Mouse (Mus musculus) kidney, embryonic 16.5 days (tissue): ENCODE measurements around the gene Dph6. TPM values are rescaled to one million over a fixed set of nuclear protein-coding genes. Genes with fewer than 3 reads are reported as not detected.
"Not testable (repeated sequence)": the region's sequence is repeated elsewhere in the genome, so short reads cannot be mapped to it uniquely, and the experiment has no call there.

Experiments used
- ATAC-seq: fragments of 200-750 bp; cut with Nextera tagmentation; 2 replicates; pipeline ENCODE4 v1.8.0; 2017; ENCODE audit warnings: moderate TSS enrichment; ENCODE audit not compliant: low FRiP score, low TSS enrichment
- H3K27ac ChIP-seq: fragments of 300-500 bp; sonication (generic); 2 replicates; pipeline ENCODE4 v1.5.1; 2014; ENCODE audit warnings: low read length
- H3K27me3 ChIP-seq: fragments of 300-500 bp; sonication (generic); 2 replicates; pipeline ENCODE4 v1.6.1; 2014; ENCODE audit warnings: low read length, control low read depth, mixed read lengths; ENCODE audit not compliant: insufficient read depth
- H3K36me3 ChIP-seq: fragments of 300-500 bp; sonication (generic); 2 replicates; pipeline ENCODE4 v1.6.1; 2014; ENCODE audit warnings: low read length, control low read depth, mixed read lengths; ENCODE audit not compliant: insufficient read depth
- H3K4me1 ChIP-seq: fragments of 300-500 bp; sonication (generic); 2 replicates; pipeline ENCODE4 v1.6.1; 2014; ENCODE audit warnings: low read length, control low read depth, mixed read lengths; ENCODE audit not compliant: insufficient read depth
- H3K4me2 ChIP-seq: fragments of 300-500 bp; sonication (generic); replicated peaks from 2 replicates; pipeline ENCODE4 v1.6.1; 2014; ENCODE audit warnings: low read depth, low read length
- H3K4me3 ChIP-seq: fragments of 300-500 bp; sonication (generic); 2 replicates; pipeline ENCODE4 v1.5.1; 2014; ENCODE audit warnings: mild to moderate bottlenecking, low read length
- H3K9ac ChIP-seq: fragments of 300-500 bp; sonication (generic); replicated peaks from 2 replicates; pipeline ENCODE4 v1.6.1; 2014; ENCODE audit warnings: low read length
- H3K9me3 ChIP-seq: fragments of 300-500 bp; sonication (generic); 2 replicates; pipeline ENCODE4 v1.6.1; 2016; ENCODE audit warnings: low read length, control low read depth
- WGBS: fragments of 180-500 bp; shearing (Covaris S2); extraction: QIAGEN DNeasy Blood & Tissue Kit; methylation state at CpG from one replicate; pipeline ENCODE4 v1.1.7; 2014; 5-methylcytosine and 5-hydroxymethylcytosine counted together
- polyA plus RNA-seq: library from polyadenylated mRNA; unstranded; fragments of >200 nt; fragmentation: Nextera tagmentation; extraction: Ambion mirVana; gene quantifications from 2 replicates; pipeline ENCODE4 v1.2.1, GENCODE M21; 2015

The Dph6 gene
- polyA plus RNA-seq, 1 experiment from 2014 or later = 27.3 TPM

DNA sequence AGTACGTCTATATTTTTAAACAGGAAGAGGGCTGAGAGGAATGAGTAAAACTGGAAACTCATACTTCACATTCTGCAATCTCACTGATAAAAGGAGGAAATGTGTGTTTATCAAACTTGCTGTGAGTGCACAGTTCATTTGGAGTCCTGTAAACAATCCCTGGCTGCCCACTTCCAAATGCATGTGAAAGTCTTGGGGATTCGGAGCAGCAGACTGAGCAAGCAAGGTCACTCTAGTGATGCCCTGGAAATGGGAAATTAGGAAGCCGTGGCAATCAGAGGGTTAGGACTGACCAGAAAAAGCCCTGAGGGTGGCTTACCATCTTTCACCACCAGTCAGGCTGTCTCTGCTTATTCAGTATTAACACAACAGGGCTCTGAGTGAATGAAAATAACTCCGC lies 30.1 kb downstream of the Dph6 start:
- no peaks in the 10 kb centered on the region for H3K36me3 ChIP-seq
- H3K4me3 ChIP-seq = no peak overlapping the region
- 0 out of 2 replicates have a peak, but pooled peaks cover 4% of the 10 kb centered on the region for H3K4me1 ChIP-seq
- no peak overlapping the region for H3K4me2 ChIP-seq
- 46% methylated on average over 4 of the region's 4 CpGs for WGBS
- peak overlapping the region; percentile 79 for H3K27ac ChIP-seq
- H3K27me3 ChIP-seq = no peaks in the 10 kb centered on the region
- ATAC-seq = peak; percentile 42; the same call in 1 of the 2 replicates
- H3K9ac ChIP-seq = no peak overlapping the region
- no peaks in the 10 kb centered on the region for H3K9me3 ChIP-seq

DNA sequence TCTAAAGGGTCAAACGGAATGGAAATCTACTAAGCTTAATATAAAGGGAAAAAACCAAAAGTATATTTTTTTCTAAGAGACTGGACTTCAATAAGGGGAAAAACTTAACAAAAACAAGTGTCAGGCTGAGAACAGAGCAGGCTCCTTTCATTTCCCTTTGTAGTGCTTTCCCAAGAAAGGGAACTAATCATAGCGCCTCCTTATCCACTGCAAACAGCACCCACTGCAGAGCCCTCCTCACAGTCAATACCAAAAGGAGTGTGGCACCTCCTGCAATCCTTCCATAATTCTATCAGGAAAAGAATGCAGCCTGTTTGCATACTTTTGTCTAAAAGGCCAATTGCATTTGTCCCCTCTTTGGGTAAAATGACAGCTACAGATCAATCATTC lies 32.2 kb downstream of the Dph6 start:
- Histone ChIP-seq H3K9me3 (no peaks in the 10 kb centered on the region), H3K27ac (peak overlapping the region; percentile 71; the same call in 1 of the 2 replicates), H3K9ac (no peak overlapping the region), H3K27me3 (no peaks in the 10 kb centered on the region), H3K4me3 (no peak overlapping the region), H3K36me3 (no peaks in the 10 kb centered on the region), H3K4me1 (0 out of 2 replicates have a peak, but pooled peaks cover 4% of the 10 kb centered on the region), H3K4me2 (0 out of 2 replicates have a peak overlapping the region, but pooled peaks have one; percentile 10)
- ATAC-seq = no peak
- WGBS = 19% methylated on average over 2 of the region's 2 CpGs

DNA sequence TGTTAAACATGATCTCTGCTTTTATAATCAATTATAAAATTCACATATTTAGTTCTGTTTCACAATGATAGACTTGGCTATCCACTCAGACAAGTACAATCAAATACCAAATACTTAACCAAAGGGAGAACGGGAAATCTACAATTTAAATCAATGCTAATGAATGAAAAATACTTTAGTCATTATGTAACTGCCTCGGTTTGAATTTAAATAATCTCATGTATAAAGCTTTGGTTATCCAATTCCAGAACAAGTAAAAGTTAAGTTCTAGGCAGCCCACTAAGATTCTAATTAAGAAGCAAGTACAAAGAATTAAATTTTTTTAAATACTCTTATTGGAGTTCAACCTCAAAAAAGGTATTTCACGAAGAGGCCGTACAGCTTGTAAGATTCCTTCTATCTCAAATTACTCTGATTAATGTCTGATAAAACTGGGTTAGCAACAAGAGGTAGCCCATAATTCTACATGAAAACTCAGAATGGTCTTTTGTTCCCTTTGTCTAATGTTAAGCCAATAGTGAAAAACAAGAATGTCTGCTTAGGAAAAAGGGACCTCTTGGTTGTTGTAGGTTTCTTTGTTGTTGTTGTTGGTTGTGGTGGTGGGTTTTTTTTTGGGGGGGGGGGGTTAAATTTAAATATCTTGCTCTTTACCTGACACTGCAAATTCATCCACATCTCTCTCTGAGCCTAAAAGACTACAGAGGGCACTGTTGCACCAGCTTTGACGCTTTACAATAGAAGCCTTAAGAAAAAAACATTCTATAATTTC lies 32.8 kb downstream of the Dph6 start:
- 44% methylated on average over 5 of the region's 5 CpGs for WGBS
- no peak for ATAC-seq
- Histone ChIP-seq H3K4me2 (no peak overlapping the region), H3K27ac (no peak overlapping the region), H3K4me1 (0 out of 2 replicates have a peak, but pooled peaks cover 4% of the 10 kb centered on the region), H3K9me3 (no peaks in the 10 kb centered on the region), H3K9ac (no peak overlapping the region), H3K27me3 (no peaks in the 10 kb centered on the region), H3K36me3 (no peaks in the 10 kb centered on the region), H3K4me3 (no peak overlapping the region)

DNA sequence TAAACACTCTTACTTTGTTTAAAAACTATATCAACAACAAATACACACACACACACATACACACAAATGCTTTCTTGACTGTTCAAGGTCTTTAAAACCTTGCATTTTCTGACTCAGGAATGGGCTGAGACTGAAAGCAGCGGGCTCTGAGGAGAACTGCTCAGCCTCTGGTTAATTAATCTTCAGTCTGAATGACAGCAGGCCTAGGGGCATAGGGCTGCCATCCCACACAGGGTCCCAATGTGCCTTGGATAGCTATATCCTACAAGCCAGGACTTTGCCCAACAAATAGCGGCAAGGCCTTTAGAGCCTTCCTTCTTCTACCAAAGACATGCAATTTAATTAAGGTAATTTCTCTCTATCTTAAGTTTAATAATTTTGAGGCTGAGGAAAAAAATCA lies 43.2 kb downstream of the Dph6 start:
- Histone ChIP-seq H3K27me3 (no peaks in the 10 kb centered on the region), H3K4me3 (no peak overlapping the region), H3K36me3 (no peaks in the 10 kb centered on the region), H3K9ac (no peak overlapping the region), H3K4me1 (peaks cover 3% of the 10 kb centered on the region; the same call in 1 of the 2 replicates), H3K9me3 (no peaks in the 10 kb centered on the region), H3K4me2 (no peak overlapping the region), H3K27ac (no peak overlapping the region)
- WGBS = 68% methylated on average over 2 of the region's 2 CpGs
- ATAC-seq = 0 out of 2 replicates have a peak, but pooled peaks have one; percentile 63

DNA sequence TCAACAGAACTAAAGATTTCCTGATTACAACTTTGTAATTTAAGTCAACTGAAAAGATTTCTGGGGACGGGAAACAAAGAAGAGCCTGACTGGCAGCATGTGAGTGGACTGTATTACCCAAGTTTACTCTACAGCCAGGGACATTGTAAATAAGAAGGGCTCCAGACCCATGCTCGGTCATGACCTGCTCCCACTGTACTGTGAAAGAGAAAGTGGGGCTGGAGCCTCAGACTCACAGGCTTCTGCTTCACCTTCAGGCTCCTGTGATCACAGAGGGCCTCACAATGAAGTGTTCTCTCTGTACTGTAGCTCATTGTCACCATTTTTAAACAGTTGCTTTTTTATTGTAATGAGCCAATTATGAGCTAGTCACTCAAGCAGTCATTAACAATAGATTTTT lies 44.7 kb downstream of the Dph6 start:
- H3K4me1 ChIP-seq = peaks cover 3% of the 10 kb centered on the region; the same call in 1 of the 2 replicates
- no peak overlapping the region for H3K27ac ChIP-seq
- no peaks in the 10 kb centered on the region for H3K36me3 ChIP-seq
- H3K9me3 ChIP-seq = no peaks in the 10 kb centered on the region
- H3K9ac ChIP-seq = no peak overlapping the region
- no peaks in the 10 kb centered on the region for H3K27me3 ChIP-seq
- no peak overlapping the region for H3K4me2 ChIP-seq
- H3K4me3 ChIP-seq = no peak overlapping the region
- 25% methylated on average over 2 of the region's 2 CpGs for WGBS
- peak; percentile 82 for ATAC-seq

DNA sequence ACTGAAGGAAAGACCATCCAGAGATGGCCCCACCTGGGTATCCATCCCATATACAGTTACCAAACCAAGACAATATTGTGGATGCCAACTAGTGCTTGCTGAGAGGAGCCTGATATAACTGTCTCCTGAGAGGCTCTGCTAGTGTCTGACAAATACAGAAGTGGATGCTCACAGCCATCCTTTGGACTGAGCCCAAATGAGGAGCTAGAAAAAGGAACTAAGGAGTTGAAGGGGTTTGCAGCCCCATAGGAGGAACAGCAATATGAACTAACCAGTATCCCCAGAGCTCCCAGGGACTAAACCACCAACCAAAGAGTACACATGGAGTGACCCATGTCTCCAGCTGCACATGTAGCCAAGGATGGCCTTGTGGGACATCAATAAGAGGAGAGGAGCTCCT lies 49.6 kb downstream of the Dph6 start:
- not testable (repeated sequence) for H3K4me3 ChIP-seq, H3K27ac ChIP-seq, H3K9ac ChIP-seq, H3K4me1 ChIP-seq, H3K27me3 ChIP-seq, ATAC-seq, H3K9me3 ChIP-seq, H3K4me2 ChIP-seq, H3K36me3 ChIP-seq

DNA sequence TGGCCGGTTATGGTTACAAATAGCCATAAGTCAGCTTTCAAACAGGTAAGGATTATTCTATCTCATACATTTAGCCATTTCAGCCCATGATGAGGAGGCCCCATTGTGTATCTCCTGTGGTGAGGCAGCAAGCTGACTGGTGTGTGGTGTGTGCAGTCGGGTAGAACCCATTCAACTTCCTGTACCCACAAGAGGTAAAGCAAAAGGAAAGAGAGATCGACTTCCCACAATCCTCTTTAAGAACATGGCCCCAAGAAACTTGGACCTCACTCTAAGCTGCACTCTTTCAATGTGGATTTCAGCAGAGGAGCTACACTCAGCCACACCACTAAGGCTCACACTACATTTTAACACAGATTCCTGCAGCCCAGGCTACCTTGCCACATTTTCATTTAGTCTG lies 53.6 kb downstream of the Dph6 start:
- Histone ChIP-seq H3K4me1 (no peaks in the 10 kb centered on the region), H3K27ac (no peak overlapping the region), H3K4me3 (no peak overlapping the region), H3K9ac (no peak overlapping the region), H3K27me3 (no peaks in the 10 kb centered on the region), H3K9me3 (no peaks in the 10 kb centered on the region), H3K36me3 (no peaks in the 10 kb centered on the region), H3K4me2 (no peak overlapping the region)
- ATAC-seq = no peak
- WGBS = 89% methylated on average over 3 of the region's 3 CpGs

DNA sequence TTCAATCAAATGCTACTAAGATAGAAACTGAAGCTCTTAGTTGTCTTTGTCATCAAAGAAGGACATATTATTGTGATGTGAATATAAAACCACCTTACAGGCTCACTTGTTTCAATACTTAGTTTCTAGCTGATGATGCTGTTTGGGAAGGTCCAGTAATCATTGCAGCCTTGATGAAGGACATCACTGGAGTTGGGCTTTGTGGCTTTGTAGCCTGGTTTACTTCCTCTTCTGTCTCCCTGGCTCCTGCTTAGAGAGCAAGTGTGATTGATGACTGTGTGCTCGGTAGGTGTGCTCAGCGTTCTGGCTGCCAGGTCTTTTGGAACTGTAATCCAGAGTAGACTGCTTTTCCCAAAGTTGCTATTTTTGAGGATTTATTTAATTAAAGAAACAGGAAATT lies 55.0 kb downstream of the Dph6 start:
- Histone ChIP-seq H3K27me3 (no peaks in the 10 kb centered on the region), H3K27ac (no peak overlapping the region), H3K9me3 (no peaks in the 10 kb centered on the region), H3K36me3 (no peaks in the 10 kb centered on the region), H3K4me1 (no peaks in the 10 kb centered on the region), H3K4me3 (no peak overlapping the region), H3K9ac (no peak overlapping the region), H3K4me2 (no peak overlapping the region)
- 34% methylated on average over 2 of the region's 2 CpGs for whole genome bisulfite sequencing
- ATAC-seq = no peak

DNA sequence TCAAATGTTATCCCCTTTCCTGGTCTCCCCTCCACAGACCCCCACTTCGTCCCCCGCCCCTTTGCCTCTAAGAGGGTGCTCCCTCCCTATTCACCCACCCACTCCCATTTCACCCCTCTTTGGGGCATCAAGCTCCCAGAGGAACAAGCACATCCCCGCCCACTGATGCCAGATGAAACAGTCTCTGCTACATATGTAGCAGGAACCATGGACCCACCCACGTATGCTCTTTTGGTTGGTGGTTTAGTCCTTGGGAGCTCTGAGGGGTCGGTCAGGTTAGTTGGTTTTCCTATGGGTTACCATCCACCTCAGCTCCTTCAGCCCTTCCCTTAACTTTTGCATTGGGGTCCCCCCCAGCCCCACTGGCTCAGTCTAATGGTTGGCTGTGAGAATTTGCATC lies 61.4 kb downstream of the Dph6 start:
- ATAC-seq = no peak
- H3K9ac ChIP-seq = no peak overlapping the region
- no peaks in the 10 kb centered on the region for H3K9me3 ChIP-seq
- no peak overlapping the region for H3K27ac ChIP-seq
- H3K4me2 ChIP-seq = no peak overlapping the region
- H3K4me1 ChIP-seq = no peaks in the 10 kb centered on the region
- no peaks in the 10 kb centered on the region for H3K36me3 ChIP-seq
- H3K4me3 ChIP-seq = no peak overlapping the region
- no peaks in the 10 kb centered on the region for H3K27me3 ChIP-seq
- 96% methylated on average over 5 of the region's 5 CpGs for WGBS

DNA sequence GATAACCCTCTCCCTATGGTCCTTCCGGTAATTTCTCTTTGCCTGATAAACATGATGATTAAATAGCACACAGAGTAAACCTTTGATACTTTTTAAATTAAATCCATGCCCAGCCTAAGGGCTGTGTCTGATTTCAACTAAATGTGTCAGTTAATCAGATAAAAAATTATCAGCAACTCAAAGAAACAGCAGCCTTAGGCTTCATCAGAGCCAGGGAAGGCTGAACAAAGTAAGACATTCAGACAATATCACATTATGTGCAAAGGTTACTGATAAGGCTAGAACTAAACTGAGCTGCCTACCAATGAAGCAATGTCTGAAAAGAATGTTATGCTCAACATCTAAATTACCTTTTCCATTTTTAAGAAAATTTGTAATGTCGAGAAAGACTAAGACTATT lies 74.0 kb downstream of the Dph6 start:
- no peaks in the 10 kb centered on the region for H3K36me3 ChIP-seq
- H3K27ac ChIP-seq = no peak overlapping the region
- H3K9ac ChIP-seq = no peak overlapping the region
- no peaks in the 10 kb centered on the region for H3K27me3 ChIP-seq
- no peaks in the 10 kb centered on the region for H3K9me3 ChIP-seq
- H3K4me2 ChIP-seq = no peak overlapping the region
- WGBS = 81% methylated on average over 2 of the region's 2 CpGs
- no peaks in the 10 kb centered on the region for H3K4me1 ChIP-seq
- H3K4me3 ChIP-seq = no peak overlapping the region
- ATAC-seq = no peak
